Mouse (Mus musculus): Measurements from ENCODE around the gene Cdh18. TPM values are rescaled to one million over a fixed set of nuclear protein-coding genes. Genes with fewer than 3 reads are reported as not detected.
"Not testable (repeated sequence)": the region's sequence is repeated elsewhere in the genome, so short reads cannot be mapped to it uniquely, and the experiment has no call there.

Gene Cdh18
- polyA plus RNA-seq, 1 experiment from 2014 or later, result 6.0 TPM

GRCm38 (mm10) chr15:22733039-22733438, 184.2 kb downstream of the Cdh18 start:
- no peak for ATAC-seq
- H3K9me3 ChIP-seq (ENCODE audit: control insufficient read depth, low read length), result no peaks in the 10 kb centered on the region

GRCm38 (mm10) chr15:22736165-22736564, 187.3 kb downstream of the Cdh18 start:
- H3K9ac ChIP-seq (replicated peaks; ENCODE audit: low read depth, low read length), result no peak overlapping the region
- H3K36me3 ChIP-seq (ENCODE audit: control insufficient read depth, insufficient read depth), result no peaks in the 10 kb centered on the region
- H3K4me2 ChIP-seq (ENCODE audit: low read length), result no peak overlapping the region
- 71% methylated on average over 3 of the region's 3 CpGs for WGBS
- H3K27me3 ChIP-seq (replicated peaks; ENCODE audit: control insufficient read depth, insufficient read depth, low read length), result no peaks in the 10 kb centered on the region
- no peak overlapping the region for H3K4me3 ChIP-seq (replicated peaks; ENCODE audit: low read length)
- H3K27ac ChIP-seq (ENCODE audit: low read length), result no peak overlapping the region
- H3K9me3 ChIP-seq (ENCODE audit: control insufficient read depth, low read length), result no peaks in the 10 kb centered on the region
- H3K4me1 ChIP-seq (replicated peaks; ENCODE audit: control insufficient read depth, insufficient read depth, low read length), result no peaks in the 10 kb centered on the region
- no peak for ATAC-seq

More at GRCm38 (mm10) chr15:22733039-22733438, 184.2 kb downstream of the Cdh18 start:
- Histone ChIP-seq H3K36me3 (ENCODE audit: control insufficient read depth, insufficient read depth) (no peaks in the 10 kb centered on the region), H3K9ac (replicated peaks; ENCODE audit: low read depth, low read length) (no peak overlapping the region), H3K4me2 (ENCODE audit: low read length) (no peak overlapping the region), H3K27ac (ENCODE audit: low read length) (no peak overlapping the region), H3K4me1 (replicated peaks; ENCODE audit: control insufficient read depth, insufficient read depth, low read length) (no peaks in the 10 kb centered on the region), H3K4me3 (replicated peaks; ENCODE audit: low read length) (no peak overlapping the region), H3K27me3 (replicated peaks; ENCODE audit: control insufficient read depth, insufficient read depth, low read length) (no peaks in the 10 kb centered on the region)

- not testable (repeated sequence) for H3K36me3 ChIP-seq (ENCODE audit: control insufficient read depth, insufficient read depth); H3K4me2 ChIP-seq (ENCODE audit: low read length); ATAC-seq; H3K9me3 ChIP-seq (ENCODE audit: control insufficient read depth, low read length); H3K4me1 ChIP-seq (replicated peaks; ENCODE audit: control insufficient read depth, insufficient read depth, low read length); H3K4me3 ChIP-seq (replicated peaks; ENCODE audit: low read length); H3K9ac ChIP-seq (replicated peaks; ENCODE audit: low read depth, low read length); H3K27ac ChIP-seq (ENCODE audit: low read length); H3K27me3 ChIP-seq (replicated peaks; ENCODE audit: control insufficient read depth, insufficient read depth, low read length)
These were observed 212.4 kb downstream of the Cdh18 start for GRCm38 (mm10) chr15:22761257-22761656.

- H3K4me2 ChIP-seq (ENCODE audit: low read length); H3K36me3 ChIP-seq (ENCODE audit: control insufficient read depth, insufficient read depth): not testable (repeated sequence)
- WGBS, result 94% methylated on average over 3 of the region's 3 CpGs
These were observed 217.8 kb downstream of the Cdh18 start for GRCm38 (mm10) chr15:22766591-22766990.

GRCm38 (mm10) chr15:22776346-22776745, 227.5 kb downstream of the Cdh18 start:
- Histone ChIP-seq H3K36me3 (ENCODE audit: control insufficient read depth, insufficient read depth) (no peaks in the 10 kb centered on the region), H3K4me3 (replicated peaks; ENCODE audit: low read length) (no peak overlapping the region), H3K9me3 (ENCODE audit: control insufficient read depth, low read length) (no peaks in the 10 kb centered on the region), H3K9ac (replicated peaks; ENCODE audit: low read depth, low read length) (no peak overlapping the region), H3K27ac (ENCODE audit: low read length) (no peak overlapping the region), H3K27me3 (replicated peaks; ENCODE audit: control insufficient read depth, insufficient read depth, low read length) (no peaks in the 10 kb centered on the region), H3K4me2 (ENCODE audit: low read length) (no peak overlapping the region), H3K4me1 (replicated peaks; ENCODE audit: control insufficient read depth, insufficient read depth, low read length) (no peaks in the 10 kb centered on the region)
- 90% methylated on average over 4 of the region's 4 CpGs for WGBS
- ATAC-seq, result no peak

More at GRCm38 (mm10) chr15:22766591-22766990, 217.8 kb downstream of the Cdh18 start:
- not testable (repeated sequence) for H3K4me1 ChIP-seq (replicated peaks; ENCODE audit: control insufficient read depth, insufficient read depth, low read length); H3K4me3 ChIP-seq (replicated peaks; ENCODE audit: low read length); H3K27ac ChIP-seq (ENCODE audit: low read length); H3K9ac ChIP-seq (replicated peaks; ENCODE audit: low read depth, low read length); ATAC-seq; H3K9me3 ChIP-seq (ENCODE audit: control insufficient read depth, low read length); H3K27me3 ChIP-seq (replicated peaks; ENCODE audit: control insufficient read depth, insufficient read depth, low read length)

GRCm38 (mm10) chr15:22789696-22790095, 240.9 kb downstream of the Cdh18 start:
- no peaks in the 10 kb centered on the region for H3K4me1 ChIP-seq (replicated peaks; ENCODE audit: control insufficient read depth, insufficient read depth, low read length)
- no peak overlapping the region for H3K4me3 ChIP-seq (replicated peaks; ENCODE audit: low read length)
- no peaks in the 10 kb centered on the region for H3K9me3 ChIP-seq (ENCODE audit: control insufficient read depth, low read length)
- 87% methylated on average over 6 of the region's 6 CpGs for WGBS
- ATAC-seq, result no peak
- H3K9ac ChIP-seq (replicated peaks; ENCODE audit: low read depth, low read length), result no peak overlapping the region
- no peaks in the 10 kb centered on the region for H3K27me3 ChIP-seq (replicated peaks; ENCODE audit: control insufficient read depth, insufficient read depth, low read length)
- no peak overlapping the region for H3K27ac ChIP-seq (ENCODE audit: low read length)
- no peaks in the 10 kb centered on the region for H3K36me3 ChIP-seq (ENCODE audit: control insufficient read depth, insufficient read depth)
- H3K4me2 ChIP-seq (ENCODE audit: low read length), result no peak overlapping the region

- Histone ChIP-seq H3K27ac (ENCODE audit: low read length) (no peak overlapping the region), H3K36me3 (ENCODE audit: control insufficient read depth, insufficient read depth) (no peaks in the 10 kb centered on the region), H3K4me2 (ENCODE audit: low read length) (no peak overlapping the region), H3K9me3 (ENCODE audit: control insufficient read depth, low read length) (no peaks in the 10 kb centered on the region), H3K27me3 (replicated peaks; ENCODE audit: control insufficient read depth, insufficient read depth, low read length) (no peaks in the 10 kb centered on the region), H3K4me3 (replicated peaks; ENCODE audit: low read length) (no peak overlapping the region), H3K4me1 (replicated peaks; ENCODE audit: control insufficient read depth, insufficient read depth, low read length) (no peaks in the 10 kb centered on the region), H3K9ac (replicated peaks; ENCODE audit: low read depth, low read length) (no peak overlapping the region)
- no peak for ATAC-seq
- WGBS, result 92% methylated on average over 3 of the region's 3 CpGs
These were observed 243.0 kb downstream of the Cdh18 start for GRCm38 (mm10) chr15:22791791-22792190.

- Histone ChIP-seq H3K9me3 (ENCODE audit: control insufficient read depth, low read length) (no peaks in the 10 kb centered on the region), H3K36me3 (ENCODE audit: control insufficient read depth, insufficient read depth) (no peaks in the 10 kb centered on the region), H3K27me3 (replicated peaks; ENCODE audit: control insufficient read depth, insufficient read depth, low read length) (no peaks in the 10 kb centered on the region), H3K4me1 (replicated peaks; ENCODE audit: control insufficient read depth, insufficient read depth, low read length) (no peaks in the 10 kb centered on the region), H3K4me2 (ENCODE audit: low read length) (no peak overlapping the region), H3K9ac (replicated peaks; ENCODE audit: low read depth, low read length) (no peak overlapping the region), H3K4me3 (replicated peaks; ENCODE audit: low read length) (no peak overlapping the region), H3K27ac (ENCODE audit: low read length) (no peak overlapping the region)
- ATAC-seq, result no peak
These were observed 284.3 kb downstream of the Cdh18 start for GRCm38 (mm10) chr15:22833127-22833526.

GRCm38 (mm10) chr15:22837173-22837572, 288.4 kb downstream of the Cdh18 start:
- 53% methylated on average over 1 of the region's 1 CpGs for WGBS
- Histone ChIP-seq H3K27ac (ENCODE audit: low read length) (no peak overlapping the region), H3K36me3 (ENCODE audit: control insufficient read depth, insufficient read depth) (no peaks in the 10 kb centered on the region), H3K4me1 (replicated peaks; ENCODE audit: control insufficient read depth, insufficient read depth, low read length) (no peaks in the 10 kb centered on the region), H3K4me3 (replicated peaks; ENCODE audit: low read length) (no peak overlapping the region), H3K9ac (replicated peaks; ENCODE audit: low read depth, low read length) (no peak overlapping the region), H3K9me3 (ENCODE audit: control insufficient read depth, low read length) (no peaks in the 10 kb centered on the region), H3K4me2 (ENCODE audit: low read length) (no peak overlapping the region), H3K27me3 (replicated peaks; ENCODE audit: control insufficient read depth, insufficient read depth, low read length) (no peaks in the 10 kb centered on the region)
- ATAC-seq, result no peak

- Histone ChIP-seq H3K9me3 (ENCODE audit: control insufficient read depth, low read length) (no peaks in the 10 kb centered on the region), H3K9ac (replicated peaks; ENCODE audit: low read depth, low read length) (no peak overlapping the region), H3K27me3 (replicated peaks; ENCODE audit: control insufficient read depth, insufficient read depth, low read length) (no peaks in the 10 kb centered on the region), H3K27ac (ENCODE audit: low read length) (no peak overlapping the region), H3K4me1 (replicated peaks; ENCODE audit: control insufficient read depth, insufficient read depth, low read length) (no peaks in the 10 kb centered on the region), H3K36me3 (ENCODE audit: control insufficient read depth, insufficient read depth) (no peaks in the 10 kb centered on the region), H3K4me3 (replicated peaks; ENCODE audit: low read length) (no peak overlapping the region), H3K4me2 (ENCODE audit: low read length) (no peak overlapping the region)
- peak; percentile 72 for ATAC-seq
These were observed 308.9 kb downstream of the Cdh18 start for GRCm38 (mm10) chr15:22857704-22858103.

All from forebrain, embryonic 16.5 days (tissue).